Mouse (Mus musculus): ENCODE data around the gene Dhtkd1.

The Dhtkd1 gene

GRCm38 (mm10) chr2:5894843-5895570 is 47.6 kb downstream of the Dhtkd1 start, which contains the start of gene Sec61a2:
Gene Sec61a2, minus strand, starts transcription at chr2:5895432.
- POLR2A ChIA-PET, result interaction anchor here (0.6 to 3.3 kb wide), 52 partner anchors 10 to 851 kb away, joined by 3 to 18 read pairs (median 4); partner anchors contain the start of genes Dhtkd1 (in 3 of the 4), Cdc123 (in 2 of the 4), Nudt5 (in 2 of the 4) and Gm13199 (in 1 of the 4)
- CTCF ChIA-PET, result interaction anchor here in 2 of 4 experiments (0.5 to 1.2 kb wide), 5 partner anchors 11 to 805 kb away, joined by 3 to 5 read pairs (median 3); partner anchors contain the start of gene Camk1d (in 1 of the 2)

- CTCF ChIA-PET, result no interaction called here
- POLR2A ChIA-PET, result interaction anchor here in 3 of 4 experiments (0.7 to 3.3 kb wide), 27 partner anchors 9 to 850 kb away, joined by 3 to 18 read pairs (median 5); partner anchors contain the start of genes Dhtkd1 (in 3 of the 3), Cdc123 (in 2 of the 3), Nudt5 (in 2 of the 3) and Optn (in 1 of the 3)
Measured at GRCm38 (mm10) chr2:5894296-5894695, 48.3 kb downstream of the Dhtkd1 start.

DNA sequence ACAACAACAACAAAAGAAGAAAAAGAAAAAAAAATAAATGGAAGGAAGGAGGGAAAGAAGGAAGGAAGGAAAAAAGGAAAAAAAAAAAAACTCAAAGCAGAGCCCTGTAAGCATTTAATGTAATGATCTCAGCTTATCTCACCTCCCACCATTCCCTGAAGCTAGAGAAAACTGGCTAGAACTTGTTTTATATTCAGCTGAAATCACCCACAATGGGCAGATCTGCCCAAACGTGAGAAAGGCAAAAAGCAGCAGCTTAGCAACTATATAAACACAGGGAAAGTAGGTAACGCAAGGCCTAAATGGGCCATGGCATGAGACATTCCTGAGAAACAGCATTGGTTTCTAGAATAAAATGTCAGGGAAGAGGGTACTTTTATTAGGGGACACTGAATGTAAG is 53.2 kb downstream of the Dhtkd1 start:
- CTCF ChIA-PET, result interaction anchor here in 1 of 4 experiments (1.0 kb wide), 1 partner anchor 972 kb away, joined by 3 read pairs; no protein-coding TSS in a partner anchor

DNA sequence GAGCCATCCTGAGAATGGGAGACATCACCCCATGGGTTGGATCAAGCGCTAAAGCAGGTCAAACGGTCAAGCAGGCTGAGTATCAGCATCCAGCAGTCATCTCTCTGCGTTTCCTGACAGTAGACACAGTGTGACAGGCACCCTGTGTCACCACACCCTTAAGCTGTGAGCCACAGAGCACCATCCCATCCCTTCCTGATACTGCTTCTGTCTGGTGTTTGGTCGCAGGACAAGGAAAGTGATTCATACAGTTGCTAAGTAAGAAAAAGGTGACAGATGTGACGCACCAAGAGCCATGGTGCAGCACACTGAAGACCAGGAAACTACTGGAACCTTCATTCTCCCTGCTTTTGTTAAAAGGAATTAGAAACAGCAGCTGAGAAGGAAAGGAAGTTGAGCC is 53.7 kb downstream of the Dhtkd1 start:
- POLR2A ChIA-PET, result interaction anchor here in 2 of 4 experiments (0.6 to 2.0 kb wide), 9 partner anchors 11 to 43 kb away, joined by 3 to 9 read pairs (median 5); partner anchors contain the start of genes Cdc123 (in 1 of the 2) and Nudt5 (in 1 of the 2)
- CTCF ChIA-PET, result interaction anchor here in 1 of 4 experiments (0.6 kb wide), 1 partner anchor 954 kb away, joined by 3 read pairs; no protein-coding TSS in a partner anchor

More for the DNA sequence above, 53.2 kb downstream of the Dhtkd1 start:
- POLR2A ChIA-PET, result interaction anchor here in 3 of 4 experiments (0.6 to 2.0 kb wide), 10 partner anchors 10 to 844 kb away, joined by 3 to 9 read pairs (median 4); partner anchors contain the start of genes Cdc123 (in 1 of the 3) and Nudt5 (in 1 of the 3)

DNA sequence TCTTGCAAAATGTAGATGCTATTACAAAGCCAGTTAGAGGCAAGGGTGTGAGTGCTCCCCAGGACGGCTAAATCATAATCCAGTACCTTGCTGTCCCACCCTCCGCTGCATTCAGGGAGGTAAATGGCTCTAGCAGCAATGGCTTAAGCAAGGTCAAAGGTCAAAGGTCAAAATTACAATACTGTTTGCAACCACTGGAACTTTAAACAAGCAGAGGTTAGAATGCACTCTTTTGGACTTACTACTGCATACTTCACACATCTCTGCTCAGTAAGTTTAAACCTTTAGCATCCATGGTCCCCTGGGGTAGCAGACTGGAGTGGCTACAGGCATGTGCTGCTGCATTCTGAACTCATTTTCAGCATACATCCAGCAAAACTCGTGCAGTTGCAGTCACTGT is 65.1 kb downstream of the Dhtkd1 start:
- POLR2A ChIA-PET, result interaction anchor here in 3 of 4 experiments (1.2 to 2.8 kb wide), 6 partner anchors 11 to 65 kb away, joined by 3 to 9 read pairs (median 5); partner anchors contain the start of genes Sec61a2 (in 3 of the 3) and Dhtkd1 (in 1 of the 3)

GRCm38 (mm10) chr2:5869746-5870145 is 72.8 kb downstream of the Dhtkd1 start:
- ChIA-PET POLR2A (interaction anchor here in 3 of 4 experiments (0.6 to 2.7 kb wide), 10 partner anchors 8 to 58 kb away, joined by 3 to 17 read pairs (median 4); partner anchors contain the start of genes Sec61a2 (in 2 of the 3), Cdc123 (in 1 of the 3) and Nudt5 (in 1 of the 3)), CTCF (interaction anchor here in 3 of 4 experiments (0.6 to 1.7 kb wide), 4 partner anchors 25 to 465 kb away, joined by 3 to 4 read pairs (median 3); partner anchors contain the start of genes Cdc123 (in 1 of the 3) and Nudt5 (in 1 of the 3))

More for the DNA sequence above, 65.1 kb downstream of the Dhtkd1 start:
- CTCF ChIA-PET, result interaction anchor here in 1 of 4 experiments (0.6 kb wide), 1 partner anchor 52 kb away, joined by 6 read pairs; no protein-coding TSS in a partner anchor

GRCm38 (mm10) chr2:5867681-5868080 is 74.9 kb downstream of the Dhtkd1 start:
- POLR2A ChIA-PET, result interaction anchor here in 2 of 4 experiments (1.0 to 1.5 kb wide), 3 partner anchors 15 to 23 kb away, joined by 4 read pairs; partner anchors contain the start of genes Cdc123 (in 2 of the 2) and Nudt5 (in 2 of the 2)
- CTCF ChIA-PET, result no interaction called here

DNA sequence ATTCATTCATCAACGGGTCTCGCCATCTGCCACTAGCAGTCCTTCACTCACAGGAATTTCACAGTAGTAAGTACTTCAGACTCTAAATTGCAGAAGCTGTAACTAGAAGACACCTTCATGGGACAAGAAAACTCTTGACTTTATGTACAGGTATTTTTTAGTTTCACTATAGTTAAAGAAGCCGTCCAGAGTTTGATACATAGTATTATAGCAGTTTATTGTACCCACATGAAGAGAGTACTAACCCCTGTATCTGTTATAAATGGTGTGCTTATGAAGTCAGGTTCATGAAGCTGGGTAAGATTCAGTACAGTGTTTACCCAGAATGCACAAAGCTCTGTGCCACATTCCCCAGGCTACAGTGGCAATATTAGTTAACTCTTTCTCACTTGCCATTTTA is 79.8 kb downstream of the Dhtkd1 start, which contains the start of gene Gm13199:
Gm13199 (minus strand) TSS at position 101 of the 400 bp plus-strand sequence.
- POLR2A ChIA-PET, result interaction anchor here in 2 of 4 experiments (0.8 to 2.5 kb wide), 7 partner anchors 10 to 64 kb away, joined by 3 to 6 read pairs (median 3); partner anchors contain the start of gene Sec61a2 (in 1 of the 2)
- CTCF ChIA-PET, result interaction anchor here in 1 of 4 experiments (1.0 to 1.7 kb wide), 2 partner anchors 37 to 783 kb away, joined by 4 read pairs; no protein-coding TSS in a partner anchor

GRCm38 (mm10) chr2:5851866-5852265 is 90.7 kb downstream of the Dhtkd1 start:
- CTCF ChIA-PET, result no interaction called here
- POLR2A ChIA-PET, result interaction anchor here in 1 of 4 experiments (1.9 to 2.9 kb wide), 2 partner anchors 7 to 24 kb away, joined by 4 to 9 read pairs; partner anchors contain the start of genes Cdc123 and Nudt5

GRCm38 (mm10) chr2:5851116-5851515 is 91.5 kb downstream of the Dhtkd1 start:
- CTCF ChIA-PET, result no interaction called here
- POLR2A ChIA-PET, result interaction anchor here in 1 of 4 experiments (1.2 kb wide), 1 partner anchor 39 kb away, joined by 6 read pairs; no protein-coding TSS in a partner anchor

All from embryonic stem cell, embryonic (primary cell).